22 mouse cellular contexts compared by ENCODE assay signal in the genomic region with DNA sequence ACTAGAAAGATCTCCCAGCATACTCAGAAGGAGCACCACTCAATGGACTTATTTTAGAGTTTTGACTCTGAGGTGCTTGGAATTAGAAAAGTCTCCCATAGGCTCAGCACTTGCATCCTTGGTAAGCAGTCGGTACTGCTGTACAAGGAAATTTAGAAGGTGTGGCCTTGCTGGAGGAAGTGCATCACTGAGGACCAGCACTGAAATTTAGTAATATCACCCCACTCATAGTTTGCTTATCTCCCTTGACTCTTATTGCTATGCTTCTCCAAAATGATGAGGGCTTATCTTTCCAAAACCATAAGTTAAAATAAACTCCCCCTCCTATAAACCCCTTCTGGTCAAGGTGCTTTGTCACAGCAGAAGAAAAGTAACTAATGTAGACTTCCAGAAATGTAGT. TPM values are rescaled to one million over a fixed set of nuclear protein-coding genes. Genes with fewer than 3 reads are reported as not detected.
"Had no signal": no experiment of that assay in that cellular context is flagged by ENCODE, and none has a peak within 500 bp of the region (broad histone marks: within the 10 kb centered on the region; RNA-seq: fewer than 3 reads in every experiment).

No protein-coding gene starts in this region.

- ATAC-seq: intestine, postnatal 0 days had no signal

- H3K4me2 ChIP-seq: liver, embryonic 15.5 days; midbrain, embryonic 11.5 days; stomach, embryonic 15.5 days had no signal

- H3K36me3 ChIP-seq: liver, embryonic 15.5 days; stomach, embryonic 15.5 days had no signal

- H3K4me1 ChIP-seq: stomach, embryonic 15.5 days had no signal

- H3K27me3 ChIP-seq: liver, embryonic 15.5 days; megakaryocyte, embryonic 14.5 days; stomach, embryonic 15.5 days had no signal

- H3K9ac ChIP-seq: liver, embryonic 15.5 days; stomach, embryonic 15.5 days had no signal

- H3K4me3 ChIP-seq: layer of hippocampus, adult 2 months; liver, embryonic 15.5 days; megakaryocyte, embryonic 14.5 days; stomach, embryonic 15.5 days had no signal

- H3K27ac ChIP-seq: kidney, postnatal 0 days; layer of hippocampus, adult 2 months; liver, embryonic 15.5 days; macrophage; stomach, embryonic 15.5 days had no signal

- DNase-seq: kidney, adult 2 months; kidney, postnatal 25 days; layer of hippocampus, adult 9-11 months; lung, adult 2 months; midbrain, embryonic 14.5 days; thymus, postnatal 36 days had no signal

- H3K9me3 ChIP-seq: liver, embryonic 15.5 days; megakaryocyte, embryonic 14.5 days; stomach, embryonic 15.5 days had no signal

RNA-seq across cellular contexts. Expression of a gene that starts 12.6 kb away (rescaled TPM):
- total RNA-seq: layer of hippocampus, adult 2 months; layer of hippocampus, postnatal 25 days; left cerebral cortex, adult 18-20 months; left cerebral cortex, postnatal 25 days; midbrain, postnatal 0 days had no signal
- polyA plus RNA-seq: intestine, embryonic 14.5 days; intestine, postnatal 0 days; kidney, embryonic 14.5 days; limb, embryonic 11.5 days; midbrain, embryonic 11.5 days; midbrain, embryonic 14.5 days; neural tube, embryonic 11.5 days had no signal
